Mouse (Mus musculus) G1E (cell line): ENCODE measurements around the gene Pde8b.

Source experiments
- CTCF ChIP-seq: IDR thresholded peaks from 2 replicates; pipeline ENCODE4 v1.5.1; 2012; ENCODE audit warnings: low read depth, low read length, inconsistent platforms, mixed read lengths
- GATA1 ChIP-seq: IDR thresholded peaks from 2 replicates; pipeline ENCODE4 v1.6.1; 2012; ENCODE audit warnings: borderline replicate concordance, low read length, inconsistent platforms, mixed read lengths
- POLR2AphosphoS5 ChIP-seq: IDR thresholded peaks from 2 replicates; pipeline ENCODE4 v1.6.1; 2012; ENCODE audit warnings: low read depth, low read length, inconsistent platforms; ENCODE audit not compliant: insufficient replicate concordance

DNA sequence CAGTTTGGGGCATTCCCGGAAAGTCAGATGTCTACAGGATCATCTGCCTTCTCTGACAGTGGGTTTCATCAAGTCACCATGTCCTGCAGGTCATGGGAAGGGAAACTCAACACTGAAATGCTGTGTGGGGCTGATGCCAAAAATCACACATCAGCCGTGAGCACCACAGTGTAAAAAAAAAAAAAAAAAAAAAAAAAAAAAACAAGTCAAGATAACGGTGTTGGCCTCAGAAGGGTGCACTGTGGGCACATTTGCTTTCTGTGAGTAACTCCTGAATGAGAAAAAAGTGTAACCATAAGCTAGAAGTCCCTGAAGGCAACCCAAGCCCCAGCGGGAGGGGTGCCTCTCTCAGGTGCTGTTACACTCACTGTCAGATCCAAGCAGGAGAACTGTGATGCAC, 199.7 kb downstream of the Pde8b start:
- no peak for TF ChIP-seq POLR2AphosphoS5
- TF ChIP-seq CTCF: no peak
- no peak for TF ChIP-seq GATA1
